Mouse (Mus musculus) CD4-positive, CD25-positive, alpha-beta regulatory T cell, adult 9 weeks (primary cell): ENCODE results near the gene Gm5134. TPM values are rescaled to one million over a fixed set of nuclear protein-coding genes. Genes with fewer than 3 reads are reported as not detected.

ENCODE experiments used
- polyA plus RNA-seq: library from polyadenylated mRNA; unstranded; fragments of 100-300 nt; shearing (Covaris generic); gene quantifications from one replicate; pipeline ENCODE4 v1.2.1, GENCODE M21; 2017

Gm5134 gene
- polyA plus RNA-seq: 2.3 TPM

GRCm38 (mm10) chr10:75954381-75954811, at the start of gene Gm5134:
Gene Gm5134 (plus strand): TSS chr10:75954514.

DNA sequence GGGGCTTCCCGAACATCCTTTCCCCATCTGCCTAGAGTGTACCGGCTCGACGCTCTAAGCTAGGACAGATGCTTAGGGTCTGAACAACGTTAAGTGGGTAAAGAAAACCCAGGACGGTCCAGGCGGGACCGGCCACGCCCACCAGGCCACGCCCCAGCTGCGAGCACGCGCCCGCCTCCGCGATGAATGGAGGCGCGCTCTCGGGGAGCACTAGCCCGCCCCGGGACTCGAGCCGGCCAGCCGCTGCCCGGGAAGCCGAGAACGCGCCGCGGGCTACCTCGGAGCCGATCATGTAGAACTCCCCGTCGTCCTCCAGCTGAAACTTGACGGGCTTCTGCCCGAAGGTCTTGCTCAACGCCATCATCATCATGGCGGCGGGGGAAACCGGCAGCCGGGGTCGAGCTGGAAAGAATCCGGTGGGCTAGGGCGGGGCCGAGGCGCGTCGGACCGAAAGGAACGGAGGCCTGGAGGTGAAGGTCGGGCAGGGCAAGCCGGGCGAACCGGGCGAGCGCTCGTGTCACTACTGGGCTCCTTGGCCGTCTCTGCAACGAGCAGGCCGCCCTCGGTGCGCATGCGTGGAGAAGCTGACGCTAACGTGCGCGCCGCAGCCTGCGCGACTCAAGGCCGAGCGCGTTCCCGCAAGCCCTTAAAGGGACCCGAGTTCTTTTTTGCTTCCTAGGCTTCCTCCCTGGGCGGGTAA, 33.1 kb upstream of the Gm5134 start, which contains the start of gene Smarcb1:
Gene Smarcb1 (minus strand): TSS at position 592 of the 700 bp plus-strand sequence.

DNA sequence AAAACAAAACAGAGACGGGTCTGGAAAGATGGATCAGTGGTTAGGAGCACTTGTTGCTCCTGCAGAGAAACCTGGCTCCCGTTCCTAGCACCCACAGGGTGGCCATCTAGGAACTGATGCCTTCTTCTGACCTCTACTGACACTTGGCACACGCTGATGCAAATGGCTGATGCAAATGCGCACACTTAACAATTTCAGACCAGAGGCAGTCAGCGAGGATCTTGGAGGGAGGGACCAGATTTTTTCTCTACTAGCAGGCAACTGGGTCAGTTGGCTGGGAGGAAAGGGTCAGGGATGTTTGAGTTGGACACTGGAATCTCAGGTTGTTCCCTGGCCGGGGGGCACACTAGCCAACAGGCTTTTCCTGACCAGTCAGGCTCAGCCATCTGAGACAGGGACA, 21.4 kb upstream of the Gm5134 start, which contains the start of gene Chchd10:
Gene Chchd10 (plus strand): TSS at position 240 of the 400 bp plus-strand sequence.

GRCm38 (mm10) chr10:75935680-75936541, 18.4 kb upstream of the Gm5134 start, which contains the start of gene Mmp11:
Gene Mmp11 (minus strand): TSS chr10:75936496.

GRCm38 (mm10) chr10:75940520-75940919, 13.8 kb upstream of the Gm5134 start, which contains the start of gene Gm867:
Gene Gm867 (minus strand): TSS chr10:75940672.

DNA sequence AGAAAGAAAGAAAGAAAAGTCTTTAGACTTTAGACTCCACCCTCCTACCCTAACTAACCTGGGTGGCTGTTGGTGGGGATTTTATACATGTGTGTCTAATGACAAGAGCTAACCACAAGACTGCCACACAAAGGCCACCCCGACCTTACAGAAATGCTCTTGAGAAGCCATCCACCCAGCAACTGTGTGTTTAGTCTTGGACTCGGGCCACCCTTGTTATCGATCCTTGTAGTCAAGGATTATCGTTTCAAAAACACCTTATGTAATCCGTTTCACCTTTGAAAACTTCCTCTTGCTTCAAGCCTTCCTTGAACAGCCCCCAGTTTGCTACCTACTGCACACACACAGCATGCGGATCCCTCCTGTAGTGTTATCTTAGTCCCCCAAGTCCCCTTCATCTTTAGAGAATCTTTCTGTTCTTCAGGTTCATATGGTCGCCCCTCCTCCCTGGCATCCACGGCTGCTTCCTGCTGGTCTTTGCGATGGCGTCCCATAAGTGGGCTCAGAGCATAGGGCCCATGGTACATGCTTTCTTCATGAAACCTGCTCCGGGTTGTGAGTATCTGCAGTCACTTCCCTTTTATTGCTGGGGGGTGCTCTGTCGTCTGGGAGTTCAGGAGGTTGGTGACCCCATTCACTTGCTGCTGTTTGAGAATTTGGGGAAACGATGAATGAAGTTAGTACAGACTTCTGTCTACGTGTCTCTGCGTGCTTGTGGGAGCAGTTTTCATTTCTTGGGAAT, 11.4 kb upstream of the Gm5134 start, which contains the start of gene Vpreb3:
Gene Vpreb3 (plus strand): TSS at position 322 of the 742 bp plus-strand sequence.

DNA sequence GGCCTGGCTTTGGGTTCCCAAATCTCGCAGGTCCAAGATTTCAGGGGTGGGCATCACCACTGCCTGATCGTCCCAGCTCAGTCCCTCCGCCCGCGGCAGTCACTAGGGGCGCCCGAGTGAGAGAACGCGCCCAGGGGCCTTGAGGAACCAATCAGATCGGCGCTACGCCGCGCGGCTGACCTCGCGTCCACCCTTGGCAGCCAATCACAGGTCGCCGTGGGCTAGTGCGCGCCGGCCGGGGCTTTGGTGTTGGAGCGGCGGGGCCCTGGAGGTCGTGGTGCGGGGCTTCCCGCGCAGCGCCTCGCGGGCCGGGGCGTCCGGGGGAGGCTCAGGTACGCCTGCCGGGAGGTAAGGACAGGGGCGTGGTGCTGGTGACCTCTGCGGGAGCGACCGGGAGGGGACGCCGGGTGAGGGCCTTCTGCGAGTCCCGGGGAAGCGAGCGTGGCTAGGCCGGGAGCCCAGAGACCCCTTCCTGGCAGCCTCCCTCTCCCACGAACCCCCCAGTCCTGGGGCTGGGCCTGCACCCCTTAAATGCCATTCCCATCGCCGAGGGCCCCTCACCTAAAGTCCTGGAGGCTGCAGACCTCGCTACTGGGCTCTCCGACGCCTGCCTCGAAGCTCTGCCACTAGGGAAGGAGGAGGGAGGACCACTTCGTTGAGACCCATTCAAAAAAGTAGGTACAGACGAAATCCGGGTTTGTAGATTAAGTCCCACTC, 78.2 kb downstream of the Gm5134 start, which contains the start of gene Zfp280b:
Gene Zfp280b (plus strand): TSS at position 249 of the 717 bp plus-strand sequence.

Other genes with a start within 250 kb of the Gm5134 start
- gene Cabin1, start 190.2 kb upstream of the Gm5134 start, polyA plus RNA-seq: 58.5 TPM
- gene Ddt, start 181.1 kb upstream of the Gm5134 start, polyA plus RNA-seq: 89.5 TPM
- 0.55 TPM for gene Gm20441, start 173.6 kb upstream of the Gm5134 start, polyA plus RNA-seq
- gene Gstt3, start 173.1 kb upstream of the Gm5134 start, polyA plus RNA-seq: 7.5 TPM
- gene Gstt1, start 155.9 kb upstream of the Gm5134 start, polyA plus RNA-seq: not detected
- gene Gstt4, start 132.0 kb upstream of the Gm5134 start, polyA plus RNA-seq: not detected
- gene Gstt2, start 117.1 kb upstream of the Gm5134 start, polyA plus RNA-seq: 61.7 TPM
- 727 TPM for gene Mif, start 94.3 kb upstream of the Gm5134 start, polyA plus RNA-seq
- gene Derl3, start 61.1 kb upstream of the Gm5134 start, polyA plus RNA-seq: 2.3 TPM
- 103 TPM for gene Smarcb1, start 32.9 kb upstream of the Gm5134 start, polyA plus RNA-seq
- gene Chchd10, start 21.4 kb upstream of the Gm5134 start, polyA plus RNA-seq: 42.4 TPM
- 11.1 TPM for gene Mmp11, start 18.0 kb upstream of the Gm5134 start, polyA plus RNA-seq
- gene Gm867, start 13.8 kb upstream of the Gm5134 start, polyA plus RNA-seq: not detected
- gene Vpreb3, start 11.5 kb upstream of the Gm5134 start, polyA plus RNA-seq: 0.46 TPM
- gene Zfp280b, start 78.1 kb downstream of the Gm5134 start, polyA plus RNA-seq: 27.8 TPM
- gene Slc5a4b, start 156.4 kb downstream of the Gm5134 start, polyA plus RNA-seq: not detected
- gene Slc5a4a, start 192.9 kb downstream of the Gm5134 start, polyA plus RNA-seq: not detected